Mouse (Mus musculus) cerebellum, adult 2 months (tissue): ENCODE data around the gene Ushbp1. TPM values are rescaled to one million over a fixed set of nuclear protein-coding genes. Genes with fewer than 3 reads are reported as not detected.

ENCODE experiments used
- DNase-seq, 2 experiments: peaks; one replicate each; pipeline ENCODE4 v3.0.0; 2021
- H3K27ac ChIP-seq: fragments of 200-500 bp; 2 replicates; pipeline ENCODE4 v1.5.1; 2012; ENCODE audit warnings: low read length, control low read depth, inconsistent platforms; ENCODE audit not compliant: insufficient read depth
- H3K27me3 ChIP-seq: fragments of 200-500 bp; 2 replicates; pipeline ENCODE4 v1.6.1; 2012; ENCODE audit warnings: inconsistent platforms, mild to moderate bottlenecking, low read length, moderate library complexity; ENCODE audit not compliant: control insufficient read depth, insufficient read depth
- H3K4me1 ChIP-seq: fragments of 200-500 bp; 2 replicates; pipeline ENCODE4 v1.6.1; 2011; ENCODE audit warnings: low read length; ENCODE audit not compliant: control insufficient read depth, insufficient read depth
- H3K4me3 ChIP-seq: fragments of 200-500 bp; replicated peaks from 2 replicates; pipeline ENCODE3; 2011; ENCODE audit warnings: mild to moderate bottlenecking, low read depth, low read length, control low read depth; ENCODE audit not compliant: insufficient read depth
- CTCF ChIP-seq: fragments of 200-500 bp; IDR thresholded peaks from 2 replicates; pipeline ENCODE4 v1.5.1; 2011; ENCODE audit warnings: low read depth, mild to moderate bottlenecking, control low read depth, low read length, moderate library complexity, borderline replicate concordance; ENCODE audit not compliant: insufficient read depth
- POLR2A ChIP-seq: fragments of 200-500 bp; IDR thresholded peaks from 2 replicates; pipeline ENCODE4 v1.6.1; 2011; ENCODE audit warnings: low read length, control low read depth, borderline replicate concordance; ENCODE audit not compliant: insufficient read depth
- WGBS: fragments of 180-500 bp; shearing (Covaris S2); methylation state at CpG from one replicate; pipeline ENCODE4 v1.1.7; 2018; 5-methylcytosine and 5-hydroxymethylcytosine counted together
- polyA plus RNA-seq: library from polyadenylated mRNA; depleted of rRNA; stranded (reverse); fragments of >200 nt; gene quantifications from 2 replicates; pipeline ENCODE4 v1.2.3, GENCODE M21; 2012

Ushbp1 gene
- polyA plus RNA-seq, 1 experiment = 9.7 TPM

GRCm38 (mm10) chr8:71392391-71392790 is 3.2 kb downstream of the Ushbp1 start:
- 79% methylated on average over 5 of the region's 5 CpGs for WGBS
- H3K27me3 ChIP-seq = no peaks in the 10 kb centered on the region
- no peak overlapping the region for H3K4me3 ChIP-seq
- no peak overlapping the region for H3K27ac ChIP-seq
- DNase-seq = peak in 1 of 2 experiments; percentile 2
- TF ChIP-seq CTCF (no peak), POLR2A (no peak)
- H3K4me1 ChIP-seq = no peaks in the 10 kb centered on the region; the same call in 1 of the 2 replicates

- Histone ChIP-seq H3K27ac (no peak overlapping the region), H3K4me3 (no peak overlapping the region), H3K4me1 (no peaks in the 10 kb centered on the region; the same call in 1 of the 2 replicates), H3K27me3 (no peaks in the 10 kb centered on the region)
- 87% methylated on average over 2 of the region's 2 CpGs for WGBS
- peak in 1 of 2 experiments; percentile 0 for DNase-seq
- TF ChIP-seq POLR2A (no peak), CTCF (no peak)
These were observed 3.9 kb downstream of the Ushbp1 start for GRCm38 (mm10) chr8:71391696-71392095.

- TF ChIP-seq POLR2A (no peak), CTCF (no peak)
- no peak overlapping the region for H3K4me3 ChIP-seq
- H3K4me1 ChIP-seq = no peaks in the 10 kb centered on the region; the same call in 1 of the 2 replicates
- no peak overlapping the region for H3K27ac ChIP-seq
- 79% methylated on average over 1 of the region's 1 CpGs for WGBS
- DNase-seq = no peak
- H3K27me3 ChIP-seq = no peaks in the 10 kb centered on the region
These were observed 7.3 kb downstream of the Ushbp1 start for GRCm38 (mm10) chr8:71388267-71388666.

- 69% methylated on average over 12 of the region's 12 CpGs for WGBS
- no peak overlapping the region for H3K27ac ChIP-seq
- DNase-seq = no peak
- TF ChIP-seq POLR2A (no peak), CTCF (no peak)
- no peaks in the 10 kb centered on the region; the same call in none of the 2 replicates for H3K4me1 ChIP-seq
- H3K4me3 ChIP-seq = no peak overlapping the region
- H3K27me3 ChIP-seq = no peaks in the 10 kb centered on the region
These were observed 10.3 kb downstream of the Ushbp1 start for GRCm38 (mm10) chr8:71385212-71385835.

- 75% methylated on average over 3 of the region's 3 CpGs for WGBS
- no peak for DNase-seq
- H3K4me1 ChIP-seq = peaks cover 3% of the 10 kb centered on the region
- no peak overlapping the region for H3K27ac ChIP-seq
- H3K4me3 ChIP-seq = no peak overlapping the region
- H3K27me3 ChIP-seq = no peaks in the 10 kb centered on the region
- TF ChIP-seq POLR2A (no peak), CTCF (no peak)
These were observed 11.7 kb downstream of the Ushbp1 start for GRCm38 (mm10) chr8:71383860-71384259.

GRCm38 (mm10) chr8:71383396-71383795 is 12.2 kb downstream of the Ushbp1 start:
- H3K4me1 ChIP-seq = peaks cover 3% of the 10 kb centered on the region
- H3K4me3 ChIP-seq = no peak overlapping the region
- no peak for DNase-seq
- H3K27ac ChIP-seq = no peak overlapping the region
- WGBS = 50% methylated on average over 12 of the region's 12 CpGs
- no peak for TF ChIP-seq POLR2A
- TF ChIP-seq CTCF = no peak
- no peaks in the 10 kb centered on the region for H3K27me3 ChIP-seq

- Histone ChIP-seq H3K27ac (peak overlapping the region; percentile 47), H3K4me1 (peaks cover 3% of the 10 kb centered on the region), H3K4me3 (peak overlapping the region; percentile 57), H3K27me3 (no peaks in the 10 kb centered on the region)
- peak; percentile 79 to 84 for DNase-seq
- 3% methylated on average over 80 of the region's 80 CpGs for WGBS
- no peak for TF ChIP-seq CTCF
- no peak for TF ChIP-seq POLR2A
These were observed 13.3 kb downstream of the Ushbp1 start for GRCm38 (mm10) chr8:71381971-71382961.
